Mouse (Mus musculus): Measurements from ENCODE around the gene Boc. TPM values are rescaled to one million over a fixed set of nuclear protein-coding genes. Genes with fewer than 3 reads are reported as not detected.

Boc gene
- polyA plus RNA-seq, 1 experiment from 2014 or later: 67.7 TPM

DNA sequence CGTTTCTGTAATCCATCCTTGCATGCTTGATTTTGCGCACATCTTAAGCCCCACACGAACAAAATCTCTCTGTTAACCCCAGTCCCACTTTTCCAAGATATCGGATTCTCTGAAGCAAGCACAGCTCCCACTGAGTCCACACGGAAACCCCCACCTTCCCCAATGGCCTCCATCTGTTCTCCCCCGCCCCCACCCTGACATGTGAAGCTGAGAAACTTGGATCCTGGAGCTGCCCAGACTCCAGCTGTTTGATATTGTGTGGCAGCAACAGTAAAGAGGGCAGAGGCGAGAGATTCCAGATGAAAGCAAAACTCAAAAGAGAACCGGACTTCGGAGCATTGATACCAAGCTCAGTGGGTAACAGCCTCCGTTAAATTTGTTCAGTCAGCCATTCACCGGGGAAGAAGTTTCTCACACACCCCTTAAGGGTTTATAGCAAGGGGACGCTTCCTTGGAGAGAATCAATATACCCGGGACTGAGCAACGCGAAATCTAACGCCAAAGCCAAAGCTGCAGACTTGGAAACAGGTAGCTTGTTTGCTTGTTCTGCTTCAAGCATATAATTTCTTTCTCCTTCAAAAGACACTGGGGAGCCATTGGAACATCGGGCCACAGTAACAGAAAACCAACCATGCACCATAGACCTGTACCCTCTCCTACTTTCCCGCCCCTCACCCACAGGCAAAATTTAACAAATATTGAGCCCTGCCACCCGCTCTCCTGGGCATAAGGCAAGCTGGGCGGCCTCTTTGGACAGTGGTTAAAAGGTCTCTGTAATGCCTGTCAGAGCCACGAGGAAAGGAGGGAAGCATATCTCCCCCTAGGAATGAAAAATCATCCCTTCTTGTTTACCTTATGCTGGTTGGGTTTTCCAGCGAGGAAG, 6.9 kb upstream of the Boc start:
- Histone ChIP-seq H3K4me1 (peaks cover 19% of the 10 kb centered on the region), H3K27ac (replicated peaks) (peak overlapping the region; percentile 77), H3K4me2 (replicated peaks) (peak overlapping the region; percentile 42), H3K27me3 (no peaks in the 10 kb centered on the region; the same call in 1 of the 2 replicates), H3K9me3 (no peaks in the 10 kb centered on the region), H3K36me3 (no peaks in the 10 kb centered on the region), H3K9ac (replicated peaks) (no peak overlapping the region; the same call in 1 of the 2 replicates), H3K4me3 (peak overlapping the region; percentile 10; the same call in 1 of the 2 replicates)
- ATAC-seq (ENCODE audit: low FRiP score, low read depth): peak; percentile 84
- 20% methylated on average over 22 of the region's 22 CpGs for WGBS

GRCm38 (mm10) chr16:44564359-44564758, 5.7 kb upstream of the Boc start:
- no peak for ATAC-seq (ENCODE audit: low FRiP score, low read depth)
- WGBS: 81% methylated on average over 8 of the region's 8 CpGs
- H3K4me3 ChIP-seq: no peak overlapping the region
- no peaks in the 10 kb centered on the region; the same call in 1 of the 2 replicates for H3K27me3 ChIP-seq
- no peaks in the 10 kb centered on the region for H3K9me3 ChIP-seq
- H3K27ac ChIP-seq (replicated peaks): peak overlapping the region; percentile 77
- no peaks in the 10 kb centered on the region for H3K36me3 ChIP-seq
- H3K9ac ChIP-seq (replicated peaks): no peak overlapping the region
- H3K4me1 ChIP-seq: peaks cover 29% of the 10 kb centered on the region
- no peak overlapping the region for H3K4me2 ChIP-seq (replicated peaks)

DNA sequence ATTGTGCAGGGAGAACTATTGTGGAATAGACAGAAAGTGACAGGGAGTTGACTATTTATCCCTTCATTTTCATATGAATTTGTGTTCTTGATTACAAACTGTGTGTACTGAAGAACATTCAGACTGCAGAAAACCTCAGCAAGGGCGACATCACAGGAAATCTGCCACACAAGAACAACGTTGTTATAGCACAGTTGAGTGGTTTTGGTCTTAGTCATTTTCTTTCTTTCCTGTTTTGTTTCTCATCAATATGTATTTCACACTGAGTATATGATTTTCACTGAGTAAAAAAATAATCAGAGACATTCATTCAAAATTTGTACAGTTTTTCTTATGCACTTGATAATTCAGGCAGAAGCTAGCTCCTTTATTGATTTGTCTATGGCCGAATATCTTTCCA, 3.4 kb upstream of the Boc start:
- Histone ChIP-seq H3K4me1 (peaks cover 40% of the 10 kb centered on the region), H3K36me3 (no peaks in the 10 kb centered on the region), H3K4me2 (replicated peaks) (no peak overlapping the region), H3K9me3 (no peaks in the 10 kb centered on the region), H3K4me3 (no peak overlapping the region), H3K27ac (replicated peaks) (no peak overlapping the region), H3K27me3 (no peaks in the 10 kb centered on the region), H3K9ac (replicated peaks) (no peak overlapping the region)
- 71% methylated on average over 3 of the region's 3 CpGs for WGBS
- no peak for ATAC-seq (ENCODE audit: low FRiP score, low read depth)

- no peaks in the 10 kb centered on the region for H3K9me3 ChIP-seq
- no peaks in the 10 kb centered on the region for H3K27me3 ChIP-seq
- peak overlapping the region; percentile 52 for H3K27ac ChIP-seq (replicated peaks)
- H3K36me3 ChIP-seq: no peaks in the 10 kb centered on the region
- no peak overlapping the region for H3K4me3 ChIP-seq
- ATAC-seq (ENCODE audit: low FRiP score, low read depth): no peak
- no peak overlapping the region for H3K9ac ChIP-seq (replicated peaks)
- 0 out of 2 replicates have a peak overlapping the region, but pooled peaks have one; percentile 61 for H3K4me2 ChIP-seq (replicated peaks)
- peaks cover 46% of the 10 kb centered on the region for H3K4me1 ChIP-seq
- 7% methylated on average over 1 of the region's 1 CpGs for WGBS
Measured at GRCm38 (mm10) chr16:44560214-44560613, 1.5 kb upstream of the Boc start.

DNA sequence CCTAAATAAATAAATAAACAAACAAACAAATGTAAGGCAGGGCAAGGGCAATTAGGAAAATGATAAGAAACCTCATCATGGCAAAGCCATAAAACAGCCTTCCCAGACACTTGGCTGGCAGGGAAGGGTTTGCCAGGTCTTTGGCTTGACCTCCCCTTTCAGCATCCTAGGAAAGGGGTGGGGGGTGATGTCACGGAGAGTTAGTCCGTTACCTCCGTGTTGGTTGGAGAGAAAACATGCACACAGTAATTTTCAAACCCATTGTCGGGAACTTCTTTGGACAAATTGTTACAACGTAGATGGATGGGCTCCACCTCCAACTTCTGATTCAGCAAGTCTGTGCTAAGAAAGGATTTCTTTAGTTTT, 616 bp upstream of the Boc start:
- 8% methylated on average over 5 of the region's 5 CpGs for WGBS
- H3K4me2 ChIP-seq (replicated peaks): peak overlapping the region; percentile 61
- H3K27ac ChIP-seq (replicated peaks): peak overlapping the region; percentile 95
- no peak for ATAC-seq (ENCODE audit: low FRiP score, low read depth)
- H3K36me3 ChIP-seq: no peaks in the 10 kb centered on the region
- H3K4me3 ChIP-seq: peak overlapping the region; percentile 91
- peak overlapping the region; percentile 95; the same call in 1 of the 2 replicates for H3K9ac ChIP-seq (replicated peaks)
- H3K27me3 ChIP-seq: no peaks in the 10 kb centered on the region
- H3K9me3 ChIP-seq: no peaks in the 10 kb centered on the region
- H3K4me1 ChIP-seq: peaks cover 43% of the 10 kb centered on the region

DNA sequence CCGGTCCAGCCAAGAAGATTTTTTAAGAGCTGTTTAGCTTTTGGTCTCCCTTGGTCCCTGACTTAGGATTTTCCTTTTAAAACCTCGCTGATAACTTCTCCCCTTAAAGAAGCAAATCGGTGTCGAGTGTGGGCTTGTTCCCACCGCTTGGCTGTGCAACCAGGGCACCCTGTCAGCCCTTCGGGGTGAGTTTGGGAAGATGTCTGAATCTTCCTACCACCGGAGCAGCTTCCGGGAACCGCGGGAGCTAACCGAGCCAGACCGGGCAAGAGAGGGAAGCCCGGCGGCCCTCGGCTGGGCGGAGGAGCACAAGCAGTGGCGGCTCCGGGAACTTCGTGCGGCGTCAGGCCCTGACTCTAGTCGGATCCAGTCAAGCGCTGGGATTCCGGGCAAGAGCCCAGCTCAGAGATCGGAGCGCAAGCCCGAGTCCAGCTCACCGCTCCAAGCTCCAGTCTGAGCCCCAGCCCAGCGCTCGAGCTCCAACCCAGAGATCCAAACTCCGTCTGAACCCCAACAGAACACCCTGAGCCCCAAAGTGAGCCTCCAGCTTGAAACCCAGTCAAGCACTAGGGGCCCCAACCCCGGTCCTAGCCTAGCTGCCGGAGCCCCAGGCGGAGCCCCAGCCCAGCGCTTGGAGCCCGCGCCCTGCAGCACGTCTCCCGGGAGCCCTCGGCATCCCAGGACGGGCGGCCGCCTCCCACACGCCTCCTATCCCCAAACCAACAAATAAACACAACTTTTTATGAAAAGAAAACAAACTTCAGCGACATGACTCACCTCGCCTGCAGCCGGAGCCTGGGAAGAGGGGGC, 831 bp downstream of the Boc start:
- Histone ChIP-seq H3K27ac (replicated peaks) (peak overlapping the region; percentile 95), H3K9ac (replicated peaks) (peak overlapping the region; percentile 95), H3K4me2 (replicated peaks) (peak overlapping the region; percentile 61), H3K4me1 (peaks cover 57% of the 10 kb centered on the region), H3K4me3 (peak overlapping the region; percentile 91), H3K27me3 (no peaks in the 10 kb centered on the region; the same call in 1 of the 2 replicates), H3K36me3 (no peaks in the 10 kb centered on the region), H3K9me3 (no peaks in the 10 kb centered on the region)
- ATAC-seq (ENCODE audit: low FRiP score, low read depth): peak; percentile 47
- WGBS: under 1% methylated on average over 47 of the region's 47 CpGs

DNA sequence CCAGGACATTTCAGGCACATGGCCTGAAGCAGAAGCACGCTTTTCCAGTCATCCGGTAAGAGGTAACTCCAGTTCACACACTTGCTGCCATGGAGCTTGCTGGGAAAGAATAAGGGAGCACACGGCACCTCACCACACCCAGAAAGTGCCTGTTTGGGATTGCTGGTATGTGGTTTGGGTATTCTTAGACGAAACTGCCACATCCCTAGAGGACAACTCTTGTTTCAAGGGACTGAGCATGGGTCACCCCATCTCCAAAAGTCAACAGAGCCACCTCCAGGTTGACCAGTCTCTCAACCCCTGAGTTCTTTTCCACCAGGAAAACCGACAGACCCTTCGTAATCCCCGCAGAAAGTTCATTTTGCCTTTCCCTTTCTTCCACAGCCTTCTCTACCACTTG, 1.6 kb downstream of the Boc start:
- WGBS: 14% methylated on average over 7 of the region's 7 CpGs
- no peaks in the 10 kb centered on the region for H3K36me3 ChIP-seq
- H3K4me1 ChIP-seq: peaks cover 65% of the 10 kb centered on the region
- no peaks in the 10 kb centered on the region for H3K9me3 ChIP-seq
- peak overlapping the region; percentile 91 for H3K4me3 ChIP-seq
- ATAC-seq (ENCODE audit: low FRiP score, low read depth): no peak
- H3K27ac ChIP-seq (replicated peaks): peak overlapping the region; percentile 95
- H3K9ac ChIP-seq (replicated peaks): peak overlapping the region; percentile 95
- H3K27me3 ChIP-seq: no peaks in the 10 kb centered on the region; the same call in 1 of the 2 replicates
- H3K4me2 ChIP-seq (replicated peaks): peak overlapping the region; percentile 61

GRCm38 (mm10) chr16:44555791-44556709, 2.6 kb downstream of the Boc start:
- peaks cover 75% of the 10 kb centered on the region for H3K4me1 ChIP-seq
- H3K4me2 ChIP-seq (replicated peaks): peak overlapping the region; percentile 61
- H3K27ac ChIP-seq (replicated peaks): peak overlapping the region; percentile 95
- H3K9me3 ChIP-seq: no peaks in the 10 kb centered on the region
- H3K36me3 ChIP-seq: no peaks in the 10 kb centered on the region
- WGBS: 30% methylated on average over 9 of the region's 9 CpGs
- peak overlapping the region; percentile 95 for H3K9ac ChIP-seq (replicated peaks)
- no peaks in the 10 kb centered on the region; the same call in 1 of the 2 replicates for H3K27me3 ChIP-seq
- no peak for ATAC-seq (ENCODE audit: low FRiP score, low read depth)
- H3K4me3 ChIP-seq: peak overlapping the region; percentile 91

DNA sequence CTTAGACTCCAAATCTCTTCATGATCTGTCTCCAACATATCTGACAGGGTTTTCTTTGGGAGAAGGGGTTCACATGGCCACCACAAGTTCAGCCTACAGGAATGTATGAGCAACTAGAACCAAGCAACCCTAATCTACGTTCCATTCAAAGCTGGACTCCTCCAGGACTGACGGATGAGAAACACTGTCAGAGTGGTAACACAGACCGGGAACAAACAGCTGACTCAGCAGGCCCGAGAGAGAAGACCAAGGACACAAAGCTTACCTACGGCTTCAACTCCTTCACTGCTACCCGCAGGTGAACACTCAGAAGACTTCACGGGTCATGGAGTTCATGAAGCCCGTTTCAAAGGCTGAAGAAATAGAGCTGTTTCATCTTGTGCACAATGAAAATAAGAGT, 4.8 kb downstream of the Boc start:
- H3K27ac ChIP-seq (replicated peaks): 0 out of 2 replicates have a peak overlapping the region, but pooled peaks have one; percentile 43

GRCm38 (mm10) chr16:44552726-44553125, 6.0 kb downstream of the Boc start:
- Histone ChIP-seq H3K9me3 (no peaks in the 10 kb centered on the region), H3K4me3 (peak overlapping the region; percentile 40), H3K36me3 (peaks cover 13% of the 10 kb centered on the region), H3K27me3 (no peaks in the 10 kb centered on the region; the same call in 1 of the 2 replicates), H3K4me1 (peaks cover 82% of the 10 kb centered on the region), H3K27ac (replicated peaks) (peak overlapping the region; percentile 43; the same call in 1 of the 2 replicates), H3K9ac (replicated peaks) (peak overlapping the region; percentile 46), H3K4me2 (replicated peaks) (peak overlapping the region; percentile 61)
- WGBS: 77% methylated on average over 5 of the region's 5 CpGs
- no peak for ATAC-seq (ENCODE audit: low FRiP score, low read depth)

More for the DNA sequence above, 4.8 kb downstream of the Boc start:
- WGBS: 57% methylated on average over 8 of the region's 8 CpGs
- H3K4me1 ChIP-seq: peaks cover 82% of the 10 kb centered on the region
- no peaks in the 10 kb centered on the region; the same call in 1 of the 2 replicates for H3K27me3 ChIP-seq
- H3K9ac ChIP-seq (replicated peaks): peak overlapping the region; percentile 52
- H3K9me3 ChIP-seq: no peaks in the 10 kb centered on the region
- peak overlapping the region; percentile 40 for H3K4me3 ChIP-seq
- no peak for ATAC-seq (ENCODE audit: low FRiP score, low read depth)
- peak overlapping the region; percentile 61 for H3K4me2 ChIP-seq (replicated peaks)
- H3K36me3 ChIP-seq: peaks cover 6% of the 10 kb centered on the region; the same call in 1 of the 2 replicates

DNA sequence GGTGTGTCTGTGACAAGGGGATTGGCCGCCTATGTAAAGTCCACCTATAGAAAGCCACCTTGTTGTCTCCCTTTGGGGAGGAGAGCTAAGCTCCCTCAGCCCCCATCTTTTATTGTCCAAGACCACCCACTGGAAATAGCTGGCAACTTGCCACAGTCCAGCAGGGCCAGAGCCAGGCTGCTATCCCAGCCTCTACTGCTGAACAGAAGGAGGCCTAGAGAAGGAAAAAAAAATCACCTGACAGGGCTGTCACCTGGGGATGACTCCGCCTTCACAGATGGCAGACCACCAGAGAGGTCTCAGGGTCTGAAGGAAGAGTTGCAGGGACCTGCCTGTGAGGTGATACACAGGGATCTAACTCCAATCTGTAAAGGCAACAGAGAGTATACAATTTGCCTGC, 6.7 kb downstream of the Boc start:
- peak overlapping the region; percentile 61 for H3K4me2 ChIP-seq (replicated peaks)
- peak overlapping the region; percentile 43 for H3K27ac ChIP-seq (replicated peaks)
- peaks cover 79% of the 10 kb centered on the region for H3K4me1 ChIP-seq
- peak overlapping the region; percentile 46 for H3K9ac ChIP-seq (replicated peaks)
- peaks cover 17% of the 10 kb centered on the region for H3K36me3 ChIP-seq
- WGBS: 43% methylated on average over 2 of the region's 2 CpGs
- peak; percentile 47 for ATAC-seq (ENCODE audit: low FRiP score, low read depth)
- H3K27me3 ChIP-seq: no peaks in the 10 kb centered on the region; the same call in 1 of the 2 replicates
- no peaks in the 10 kb centered on the region for H3K9me3 ChIP-seq
- H3K4me3 ChIP-seq: peak overlapping the region; percentile 40; the same call in 1 of the 2 replicates

All from midbrain, embryonic 12.5 days (tissue).